Mouse (Mus musculus) ES-E14 (cell line): ENCODE measurements around the gene Rasal1. TPM values are rescaled to one million over a fixed set of nuclear protein-coding genes. Genes with fewer than 3 reads are reported as not detected.

ENCODE experiments used
- DNase-seq: peaks from one replicate; pipeline ENCODE4 v3.0.0-alpha.2; 2013; ENCODE audit warnings: low read depth, low spot score
- H3K27ac ChIP-seq: 2 replicates; pipeline ENCODE4 v1.5.1; 2012; ENCODE audit warnings: low read depth, mild to moderate bottlenecking, low read length, moderate library complexity, mixed read lengths; ENCODE audit not compliant: poor library complexity, insufficient read depth, severe bottlenecking
- H3K36me3 ChIP-seq: 2 replicates; pipeline ENCODE4 v1.6.1; 2012; ENCODE audit warnings: mild to moderate bottlenecking, low read length, moderate library complexity, mixed read lengths; ENCODE audit not compliant: control insufficient read depth, poor library complexity, insufficient read depth, severe bottlenecking
- H3K4me1 ChIP-seq, 2 experiments: fragments of 150-350 bp in 1 of 2; sonication (generic) in 1 of 2; 2 replicates each; pipeline ENCODE4 v1.6.1; 2012; ENCODE audit warnings: low read length in 2 of 2, mild to moderate bottlenecking in 1 of 2, mixed read lengths in 1 of 2; ENCODE audit not compliant: control insufficient read depth in 2 of 2, insufficient read depth in 2 of 2, poor library complexity in 1 of 2
- H3K4me3 ChIP-seq, 2 experiments: fragments of 150-350 bp in 1 of 2; sonication (generic) in 1 of 2; 2 replicates each; pipeline ENCODE4 v1.5.1; 2012; ENCODE audit warnings: low read length in 2 of 2, low read depth in 1 of 2, mild to moderate bottlenecking in 1 of 2, mixed read lengths in 1 of 2; ENCODE audit not compliant: insufficient read depth in 1 of 2, poor library complexity in 1 of 2, severe bottlenecking in 1 of 2
- H3K9ac ChIP-seq: 2 replicates; pipeline ENCODE4 v1.6.1; 2012; ENCODE audit warnings: low read depth, mild to moderate bottlenecking, low read length, mixed read lengths; ENCODE audit not compliant: poor library complexity, insufficient read depth, severe bottlenecking
- H3K9me3 ChIP-seq: fragments of 150-350 bp; sonication (generic); 2 replicates; pipeline ENCODE4 v1.6.1; 2012; ENCODE audit warnings: low read depth, mild to moderate bottlenecking, low read length; ENCODE audit not compliant: control insufficient read depth, insufficient read depth
- CHD2 ChIP-seq: IDR thresholded peaks from 2 replicates; pipeline ENCODE4 v1.6.1; 2014; ENCODE audit warnings: mild to moderate bottlenecking, low read depth, low read length, inconsistent platforms
- HCFC1 ChIP-seq: IDR thresholded peaks from 2 replicates; pipeline ENCODE4 v1.6.1; 2012; ENCODE audit warnings: low read length, inconsistent platforms, borderline replicate concordance; ENCODE audit not compliant: insufficient read depth
- MAFK ChIP-seq: IDR thresholded peaks from 2 replicates; pipeline ENCODE4 v1.6.1; 2014; ENCODE audit warnings: mild to moderate bottlenecking, low read depth, low read length, inconsistent platforms; ENCODE audit not compliant: insufficient read depth
- ZC3H11A ChIP-seq: IDR thresholded peaks from 2 replicates; pipeline ENCODE4 v1.6.1; 2012; ENCODE audit warnings: low read depth, mild to moderate bottlenecking, inconsistent platforms, low read length, borderline replicate concordance
- ZNF384 ChIP-seq: IDR thresholded peaks from 2 replicates; pipeline ENCODE4 v1.6.1; 2012; ENCODE audit warnings: low read depth, low read length, inconsistent platforms
- in situ Hi-C, 2 experiments: fragments of 600-800 bp; cut with MboI; formaldehyde crosslinking; loops; one replicate each; pipeline ENCODE4 v1.15.1; 2025; ENCODE audit warnings: low sequenced_read_pairs in 2 of 2, inconsistent platforms in 1 of 2; ENCODE audit not compliant: unreplicated experiment in 2 of 2
- total RNA-seq: library from RNA; depleted of rRNA; stranded (reverse); fragments of 300-350 nt; gene quantifications from 2 replicates; pipeline ENCODE4 v1.2.3, GENCODE M21; 2012

The Rasal1 gene
- total RNA-seq, 1 experiment = 3.5 TPM

- DNase-seq = no peak
- TF ChIP-seq CHD2 (no peak), MAFK (no peak), ZNF384 (no peak), ZC3H11A (no peak), HCFC1 (no peak)
- Histone ChIP-seq H3K9ac (no peak within 1 kb of the TSS), H3K9me3 (no peaks in the 10 kb centered on the region), H3K4me1 (no peaks in the 10 kb centered on the region; a peak in 1 of 4 replicates), H3K27ac (no peak within 1 kb of the TSS), H3K4me3 (no peak within 1 kb of the TSS), H3K36me3 (no peaks in the 10 kb centered on the region)
- in situ Hi-C loops = loop anchor here in 1 of 2 experiments (10.0 kb wide), 1 partner anchor 101 kb away; no protein-coding TSS in a partner anchor
These were observed 14.5 kb upstream of the Rasal1 start, which contains the start of gene Cfap73 for GRCm38 (mm10) chr5:120634131-120634530. Gene Cfap73, minus strand, starts transcription at chr5:120634235.

- no peak overlapping the region for H3K9ac ChIP-seq
- H3K9me3 ChIP-seq = no peaks in the 10 kb centered on the region
- no peak for DNase-seq
- no peaks in the 10 kb centered on the region for H3K36me3 ChIP-seq
- H3K27ac ChIP-seq = no peak overlapping the region
- no peak overlapping the region for H3K4me3 ChIP-seq
- in situ Hi-C loops = loop anchor here in 1 of 2 experiments (10.0 kb wide), 1 partner anchor 100 kb away; no protein-coding TSS in a partner anchor
- H3K4me1 ChIP-seq = no peaks in the 10 kb centered on the region; a peak in 1 of 4 replicates
- TF ChIP-seq MAFK (no peak), ZNF384 (no peak), HCFC1 (no peak), ZC3H11A (no peak), CHD2 (no peak)
These were observed 13.8 kb upstream of the Rasal1 start for GRCm38 (mm10) chr5:120634860-120635259.

DNA sequence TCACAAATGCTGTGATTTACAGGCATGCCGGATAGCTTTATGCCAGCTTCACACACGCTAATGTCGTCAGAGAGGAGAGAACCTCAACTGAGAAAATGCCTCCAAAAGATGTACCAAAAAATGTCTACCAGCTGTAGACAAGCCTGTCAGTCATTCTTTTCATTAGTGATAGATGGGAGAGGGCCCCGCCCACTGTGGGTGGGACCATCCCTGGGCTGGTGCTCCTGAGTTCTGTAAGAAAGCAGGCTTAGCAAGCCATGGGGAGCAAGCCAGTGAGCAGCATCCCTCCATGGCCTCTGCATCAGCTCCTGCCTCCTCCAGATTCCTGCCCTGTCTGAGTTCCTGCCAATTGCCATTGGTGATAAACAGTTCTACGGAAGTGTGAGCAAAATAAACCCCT is 13.0 kb upstream of the Rasal1 start:
- TF ChIP-seq HCFC1 (no peak), MAFK (no peak)
- no peaks in the 10 kb centered on the region for H3K36me3 ChIP-seq
- H3K27ac ChIP-seq = no peak overlapping the region
- no peaks in the 10 kb centered on the region; a peak in 1 of 4 replicates for H3K4me1 ChIP-seq
- no peak overlapping the region for H3K9ac ChIP-seq
- DNase-seq = no peak
- in situ Hi-C loops = loop anchor here in 1 of 2 experiments (10.0 kb wide), 1 partner anchor 99 kb away; no protein-coding TSS in a partner anchor
- no peaks in the 10 kb centered on the region for H3K9me3 ChIP-seq
- H3K4me3 ChIP-seq = no peak overlapping the region

GRCm38 (mm10) chr5:120640094-120640493 is 8.5 kb upstream of the Rasal1 start:
- TF ChIP-seq CHD2 (no peak), ZC3H11A (no peak), ZNF384 (no peak), HCFC1 (no peak), MAFK (no peak)
- H3K9ac ChIP-seq = no peak overlapping the region
- in situ Hi-C loops = no loop called here

More at GRCm38 (mm10) chr5:120640094-120640493, 8.5 kb upstream of the Rasal1 start:
- Histone ChIP-seq H3K4me3 (no peak overlapping the region), H3K4me1 (no peaks in the 10 kb centered on the region), H3K9me3 (no peaks in the 10 kb centered on the region), H3K36me3 (no peaks in the 10 kb centered on the region), H3K27ac (no peak overlapping the region)
- no peak for DNase-seq
